In the genomic region with DNA sequence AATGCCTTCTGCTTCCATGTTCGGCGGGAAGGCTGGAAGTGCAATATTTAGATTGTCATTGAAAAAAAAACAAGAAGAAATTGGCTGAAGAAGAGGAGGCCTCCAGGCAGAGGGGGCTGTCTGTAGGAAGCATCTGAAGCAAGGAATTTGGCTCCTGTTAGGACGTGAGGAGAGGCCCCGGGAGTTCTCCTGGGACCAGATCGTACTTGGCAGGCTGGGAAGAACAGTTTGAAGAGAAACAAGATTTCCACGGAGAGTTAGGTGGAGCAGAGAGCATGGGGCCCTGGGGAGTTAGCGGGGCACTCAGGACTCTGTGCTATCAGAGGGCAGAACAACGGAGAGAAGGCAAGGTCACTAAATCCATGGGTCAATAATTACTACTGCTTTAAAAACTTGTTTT, we compare ENCODE assay signal across 15 mouse cellular contexts. TPM values are rescaled to one million over a fixed set of nuclear protein-coding genes. Genes with fewer than 3 reads are reported as not detected.
DNase-seq lines count a peak whose midpoint lies in the region; ATAC-seq lines count a peak whose summit lies in the region.
"Had no signal": no experiment of that assay in that cellular context is flagged by ENCODE, and none has a peak within 500 bp of the region (broad histone marks: within the 10 kb centered on the region; RNA-seq: fewer than 3 reads in every experiment).

No protein-coding gene starts in this region.

- peaks cover 9% of the 10 kb centered on the region for H3K9me3 ChIP-seq in heart, embryonic 12.5 days (replicated peaks)
- H3K9me3 ChIP-seq in midbrain, embryonic 11.5 days (ENCODE audit: control insufficient read depth, low read length) = no peaks in the 10 kb centered on the region
- H3K9me3 ChIP-seq: forebrain, embryonic 13.5 days; hindbrain, embryonic 15.5 days; stomach, embryonic 15.5 days had no signal

- no peak overlapping the region for H3K9ac ChIP-seq in heart, embryonic 12.5 days
- H3K9ac ChIP-seq in midbrain, embryonic 11.5 days (ENCODE audit: low read length) = no peak overlapping the region
- H3K9ac ChIP-seq: embryonic facial prominence, embryonic 12.5 days; forebrain, embryonic 13.5 days; hindbrain, embryonic 15.5 days; stomach, embryonic 15.5 days had no signal

- ATAC-seq in heart, embryonic 12.5 days (ENCODE audit: insufficient number of reproducible peaks, low FRiP score) = no peak
- no peak for ATAC-seq in midbrain, embryonic 11.5 days (ENCODE audit: low FRiP score)
- ATAC-seq: forebrain, embryonic 13.5 days had no signal

- no peaks in the 10 kb centered on the region for H3K36me3 ChIP-seq in heart, embryonic 12.5 days
- no peaks in the 10 kb centered on the region for H3K36me3 ChIP-seq in midbrain, embryonic 11.5 days (ENCODE audit: control insufficient read depth, insufficient read depth, low read length)
- H3K36me3 ChIP-seq: embryonic facial prominence, embryonic 12.5 days; G1E; hindbrain, embryonic 15.5 days; stomach, embryonic 15.5 days had no signal

- H3K4me3 ChIP-seq in heart, embryonic 12.5 days = no peak overlapping the region
- no peak overlapping the region for H3K4me3 ChIP-seq in midbrain, embryonic 11.5 days (ENCODE audit: low read depth, low read length)
- H3K4me3 ChIP-seq: embryonic facial prominence, embryonic 12.5 days; forebrain, embryonic 13.5 days; hindbrain, embryonic 15.5 days; stomach, embryonic 15.5 days had no signal

- 65% methylated on average over 8 of the region's 8 CpGs for WGBS in heart, embryonic 12.5 days
- WGBS in midbrain, embryonic 11.5 days = 79% methylated on average over 8 of the region's 8 CpGs

- H3K27ac ChIP-seq in heart, embryonic 12.5 days (ENCODE audit: poor library complexity, severe bottlenecking) = no peak overlapping the region
- no peak overlapping the region for H3K27ac ChIP-seq in midbrain, embryonic 11.5 days (ENCODE audit: low read depth, low read length)
- H3K27ac ChIP-seq: embryonic facial prominence, embryonic 12.5 days; forebrain, embryonic 13.5 days; hindbrain, embryonic 15.5 days; stomach, embryonic 15.5 days had no signal

- no peaks in the 10 kb centered on the region for H3K27me3 ChIP-seq in heart, embryonic 12.5 days (replicated peaks)
- no peaks in the 10 kb centered on the region for H3K27me3 ChIP-seq in midbrain, embryonic 11.5 days (ENCODE audit: control insufficient read depth, insufficient read depth, low read length)
- H3K27me3 ChIP-seq: embryonic facial prominence, embryonic 12.5 days; forebrain, embryonic 13.5 days; hindbrain, embryonic 15.5 days; stomach, embryonic 15.5 days had no signal

- intact Hi-C loops in gastrocnemius, postnatal 14 days (cut with DNase I; ENCODE audit: low total_unique reads) = no loop called here

- peaks cover 20% of the 10 kb centered on the region for H3K4me1 ChIP-seq in heart, embryonic 12.5 days (replicated peaks)
- no peaks in the 10 kb centered on the region for H3K4me1 ChIP-seq in midbrain, embryonic 11.5 days (ENCODE audit: control insufficient read depth, insufficient read depth, low read length)
- H3K4me1 ChIP-seq: embryonic facial prominence, embryonic 12.5 days; hindbrain, embryonic 15.5 days had no signal

- H3K4me2 ChIP-seq in heart, embryonic 12.5 days = no peak overlapping the region
- H3K4me2 ChIP-seq in midbrain, embryonic 11.5 days = no peak overlapping the region
- H3K4me2 ChIP-seq: embryonic facial prominence, embryonic 12.5 days; forebrain, embryonic 13.5 days; hindbrain, embryonic 15.5 days; stomach, embryonic 15.5 days had no signal

- DNase-seq in heart, adult 11 months = peak; percentile 98
- peak; percentile 90 for DNase-seq in adipocyte (ENCODE audit: low spot score)
- DNase-seq in gastrocnemius, postnatal 14 days = peak; percentile 36
- DNase-seq in heart, postnatal 4 days = peak; percentile 45
- no peak for DNase-seq in midbrain, embryonic 11.5 days (ENCODE audit: low spot score, missing footprints)
- no peak for DNase-seq in c-Kit-positive CD71-positive TER-119-positive erythroid progenitor cells, embryonic 14.5 days (ENCODE audit: low spot score)
- DNase-seq: cerebellum, postnatal 14 days; layer of hippocampus, postnatal 36 days; lung, adult 2 months had no signal

RNA-seq across cellular contexts. Expression of gene 4931406P16Rik, which starts 10.0 kb away (rescaled TPM):
- 50.3 and 53.7 TPM in 2 replicates for polyA plus RNA-seq in heart, embryonic 12.5 days (2016; fragmentation: Nextera tagmentation; extraction: Ambion mirVana)
- total RNA-seq in gastrocnemius, postnatal 14 days (2021) = 10 to 100 TPM; 41.8 to 48.2 TPM
- total RNA-seq in heart, postnatal 4 days (2021) = 10 to 100 TPM; 85.5 to 89.9 TPM
- polyA plus RNA-seq in midbrain, embryonic 11.5 days (2014; fragmentation: Nextera tagmentation; extraction: Ambion mirVana) = 27.4 and 29.8 TPM in 2 replicates

Comparison
In these comparisons a context has a peak if more than half of its experiments do, and no peak if none do; other contexts are left out.
1. DNase-seq: peak in heart, adult 11 months (single experiment), adipocyte (single experiment), gastrocnemius, postnatal 14 days (single experiment) and heart, postnatal 4 days (single experiment); none in midbrain, embryonic 11.5 days (single experiment) and c-Kit-positive CD71-positive TER-119-positive erythroid progenitor cells, embryonic 14.5 days (single experiment).